Mouse (Mus musculus) MEL (cell line): Measurements from ENCODE around the gene Osbpl3.

Source experiments
- CHD1 ChIP-seq: IDR thresholded peaks from 2 replicates; pipeline ENCODE4 v1.6.1; 2012; ENCODE audit warnings: low read depth, mild to moderate bottlenecking, inconsistent platforms, low read length, improper control_type of control experiment
- CTCF ChIP-seq, 3 experiments: IDR thresholded peaks in 2 of 3; conservative IDR thresholded peaks in 1 of 3; 2 replicates each; pipeline ENCODE4 v1.5.1; 2011 to 2012; ENCODE audit warnings: low read length in 3 of 3, low read depth in 2 of 3, mild to moderate bottlenecking in 2 of 3, improper control_type of control experiment in 1 of 3, inconsistent platforms in 1 of 3, mixed read lengths in 1 of 3, moderate library complexity in 1 of 3; ENCODE audit not compliant: control insufficient read depth in 1 of 3, insufficient read depth in 1 of 3, poor library complexity in 1 of 3, severe bottlenecking in 1 of 3
- E2F4 ChIP-seq: IDR thresholded peaks from 2 replicates; pipeline ENCODE4 v1.6.1; 2011; ENCODE audit warnings: low read depth, low read length, improper control_type of control experiment, borderline replicate concordance
- GABPA ChIP-seq: IDR thresholded peaks from 2 replicates; pipeline ENCODE4 v1.6.1; 2012; ENCODE audit warnings: low read depth, mild to moderate bottlenecking, inconsistent platforms, low read length, improper control_type of control experiment, moderate library complexity
- HCFC1 ChIP-seq: IDR thresholded peaks from 2 replicates; pipeline ENCODE4 v1.6.1; 2012; ENCODE audit warnings: low read depth, mild to moderate bottlenecking, inconsistent platforms, low read length, improper control_type of control experiment, moderate library complexity
- JUND ChIP-seq: IDR thresholded peaks from 2 replicates; pipeline ENCODE4 v1.6.1; 2011; ENCODE audit warnings: low read depth, mild to moderate bottlenecking, improper control_type of control experiment, low read length
- MAFK ChIP-seq: IDR thresholded peaks from 2 replicates; pipeline ENCODE4 v1.6.1; 2011; ENCODE audit warnings: low read depth, mild to moderate bottlenecking, low read length, improper control_type of control experiment, borderline replicate concordance
- MYC ChIP-seq: IDR thresholded peaks from 2 replicates; pipeline ENCODE4 v1.6.1; 2011; ENCODE audit warnings: low read depth, mild to moderate bottlenecking, low read length, improper control_type of control experiment, moderate library complexity
- NRF1 ChIP-seq: IDR thresholded peaks from 2 replicates; pipeline ENCODE4 v1.6.1; 2014; ENCODE audit warnings: low read depth, mild to moderate bottlenecking, inconsistent platforms, low read length, improper control_type of control experiment, moderate library complexity; ENCODE audit not compliant: poor library complexity, insufficient read depth, severe bottlenecking
- POLR2A ChIP-seq, 2 experiments: IDR thresholded peaks; 2 replicates each; pipeline ENCODE4 v1.6.1; 2011 to 2012; ENCODE audit warnings: low read length in 2 of 2, mild to moderate bottlenecking in 2 of 2, control low read depth in 1 of 2, improper control_type of control experiment in 1 of 2, low read depth in 1 of 2, moderate library complexity in 1 of 2; ENCODE audit not compliant: control insufficient read depth in 1 of 2, insufficient read depth in 1 of 2, poor library complexity in 1 of 2
- POLR2AphosphoS2 ChIP-seq: IDR thresholded peaks from 2 replicates; pipeline ENCODE4 v1.6.1; 2011; ENCODE audit warnings: low read length, improper control_type of control experiment
- SMC3 ChIP-seq: IDR thresholded peaks from 2 replicates; pipeline ENCODE4 v1.6.1; 2011; ENCODE audit warnings: low read depth, low read length, improper control_type of control experiment
- USF1 ChIP-seq: IDR thresholded peaks from 2 replicates; pipeline ENCODE4 v1.6.1; 2014; ENCODE audit warnings: low read depth, mild to moderate bottlenecking, inconsistent platforms, low read length, improper control_type of control experiment, moderate library complexity
- ZC3H11A ChIP-seq: IDR thresholded peaks from 2 replicates; pipeline ENCODE4 v1.6.1; 2012; ENCODE audit warnings: low read depth, mild to moderate bottlenecking, inconsistent platforms, low read length, improper control_type of control experiment

GRCm38 (mm10) chr6:50354688-50355660 is 101.0 kb downstream of the Osbpl3 start:
- TF ChIP-seq CTCF (IDR thresholded peaks at IDR 0.05 in 2 of 3, conservative IDR thresholded peaks at IDR 0.05 in 1 of 3; ENCODE audit: control insufficient read depth in 1 of 3, insufficient read depth in 1 of 3, low read depth in 2 of 3, low read length in 3 of 3, poor library complexity in 1 of 3, severe bottlenecking in 1 of 3): no peak
- TF ChIP-seq E2F4: no peak
- no peak for TF ChIP-seq CHD1
- TF ChIP-seq POLR2A (IDR thresholded peaks at IDR 0.05; ENCODE audit: control insufficient read depth in 1 of 2, insufficient read depth in 1 of 2, low read depth in 1 of 2, low read length in 2 of 2, poor library complexity in 1 of 2): no peak
- TF ChIP-seq HCFC1: no peak
- no peak for TF ChIP-seq POLR2AphosphoS2
- TF ChIP-seq GABPA: no peak
- no peak for TF ChIP-seq JUND
- TF ChIP-seq NRF1: no peak
- no peak for TF ChIP-seq MYC
- TF ChIP-seq MAFK: no peak
- no peak for TF ChIP-seq SMC3
- TF ChIP-seq USF1: no peak
- no peak for TF ChIP-seq ZC3H11A
